Mouse (Mus musculus) heart, adult 2 months (tissue): ENCODE measurements around the gene Cyp2d22. TPM values are rescaled to one million over a fixed set of nuclear protein-coding genes. Genes with fewer than 3 reads are reported as not detected.

Source experiments
- DNase-seq, 2 experiments: peaks; one replicate each; pipeline ENCODE4 v3.0.0; 2021
- H3K27ac ChIP-seq: fragments of 200-600 bp; 2 replicates; pipeline ENCODE4 v1.8.1; 2022
- H3K27me3 ChIP-seq: fragments of 200-500 bp; 2 replicates; pipeline ENCODE4 v1.6.1; 2012; ENCODE audit warnings: mild to moderate bottlenecking, low read length, inconsistent platforms, mixed read lengths; ENCODE audit not compliant: control insufficient read depth, insufficient read depth
- H3K36me3 ChIP-seq: fragments of 200-500 bp; 2 replicates; pipeline ENCODE4 v1.6.1; 2012; ENCODE audit warnings: low read length, inconsistent platforms; ENCODE audit not compliant: control insufficient read depth, insufficient read depth
- H3K4me1 ChIP-seq: fragments of 200-500 bp; 2 replicates; pipeline ENCODE4 v1.6.1; 2011; ENCODE audit warnings: low read length; ENCODE audit not compliant: control insufficient read depth, insufficient read depth
- H3K4me3 ChIP-seq: fragments of 200-600 bp; 2 replicates; pipeline ENCODE4 v1.8.1; 2022
- H3K79me2 ChIP-seq: fragments of 200-500 bp; replicated peaks from 2 replicates; pipeline ENCODE4 v1.6.1; 2012; ENCODE audit warnings: mild to moderate bottlenecking, inconsistent platforms, low read length, moderate library complexity, mixed read lengths; ENCODE audit not compliant: control insufficient read depth, insufficient read depth
- H3K9ac ChIP-seq: fragments of 200-500 bp; 2 replicates; pipeline ENCODE4 v1.6.1; 2012; ENCODE audit warnings: low read depth, mild to moderate bottlenecking, control low read depth, inconsistent platforms, low read length, mixed read lengths
- CTCF ChIP-seq: fragments of 200-600 bp; IDR thresholded peaks from 2 replicates; pipeline ENCODE4 v1.8.1; 2022; ENCODE audit warnings: antibody characterized with exemption, mild to moderate bottlenecking, moderate library complexity
- EP300 ChIP-seq: fragments of 200-500 bp; IDR thresholded peaks from 2 replicates; pipeline ENCODE4 v1.6.1; 2011; ENCODE audit warnings: low read depth, low read length, control low read depth; ENCODE audit not compliant: insufficient read depth
- POLR2A ChIP-seq: fragments of 200-500 bp; IDR thresholded peaks from 2 replicates; pipeline ENCODE4 v1.6.1; 2011; ENCODE audit warnings: mild to moderate bottlenecking, low read depth, low read length, control low read depth; ENCODE audit not compliant: insufficient read depth
- WGBS: fragments of 180-500 bp; shearing (Covaris S2); methylation state at CpG from one replicate; pipeline ENCODE4 v1.1.7; 2018; 5-methylcytosine and 5-hydroxymethylcytosine counted together
- intact Hi-C: fragments of 180-260 bp; cut with DNase I; formaldehyde crosslinking; loops from one replicate; pipeline ENCODE4 v1.15.1; 2025
- polyA plus RNA-seq: library from polyadenylated mRNA; depleted of rRNA; stranded (reverse); fragments of >200 nt; gene quantifications from 2 replicates; pipeline ENCODE4 v1.2.3, GENCODE M21; 2012
- total RNA-seq, 2 experiments: library from RNA; stranded (reverse); gene quantifications; 2 replicates each; pipeline ENCODE4 v1.2.3; 2021

Cyp2d22 gene
- total and polyA plus RNA-seq, 3 experiments: 25.5 to 44.0 (median 27.0) TPM

DNA sequence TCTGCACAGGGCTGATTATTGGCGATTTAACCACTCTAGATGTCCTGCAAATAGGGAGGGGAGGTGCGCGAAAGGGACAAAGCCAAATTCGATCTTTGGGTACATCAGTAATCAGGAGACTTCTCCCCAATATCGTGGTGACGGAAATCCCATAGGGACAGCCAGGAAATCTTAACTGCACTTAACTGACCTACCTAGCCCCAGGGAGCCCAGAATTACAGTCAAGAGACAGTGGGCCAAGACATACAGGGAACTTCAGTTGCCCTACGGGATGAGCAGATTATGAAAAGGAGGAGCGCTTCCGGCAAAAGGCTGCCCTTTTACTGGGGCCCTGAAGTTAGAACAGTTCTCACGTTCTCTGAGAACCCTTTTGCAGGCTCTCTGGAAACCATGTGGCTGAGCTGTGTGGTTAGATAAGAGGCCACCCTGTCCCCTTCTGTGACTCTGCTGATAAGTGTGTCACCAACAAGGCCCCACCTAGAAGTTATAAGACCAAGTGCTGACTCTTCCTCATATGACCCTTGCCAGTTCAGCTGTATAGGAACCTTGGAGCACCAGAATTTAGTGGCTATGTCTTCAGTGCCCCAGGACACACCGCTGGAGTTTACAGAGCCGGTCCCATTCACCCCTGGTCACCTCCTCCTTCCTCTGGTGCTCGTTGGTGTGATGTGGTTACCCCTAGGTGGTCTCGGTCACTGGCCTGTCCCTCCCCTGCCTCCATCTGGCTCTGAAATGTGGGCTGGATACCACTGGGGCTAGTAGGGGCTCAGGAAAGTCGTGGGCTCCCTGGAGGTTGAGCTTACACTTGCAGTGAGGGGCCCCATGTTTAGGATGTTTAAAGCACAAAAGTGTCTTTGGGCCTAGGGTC lies 38.2 kb downstream of the Cyp2d22 start:
- peak overlapping the region; percentile 49 for H3K4me3 ChIP-seq
- peaks cover 10% of the 10 kb centered on the region for H3K4me1 ChIP-seq
- H3K36me3 ChIP-seq: peaks cover under 1% of the 10 kb centered on the region; the same call in 1 of the 2 replicates
- H3K79me2 ChIP-seq: no peaks in the 10 kb centered on the region
- intact Hi-C loops: no loop called here
- DNase-seq: no peak
- no peak for TF ChIP-seq CTCF
- no peak for TF ChIP-seq EP300
- no peak for TF ChIP-seq POLR2A
- H3K27me3 ChIP-seq: no peaks in the 10 kb centered on the region
- peak overlapping the region; percentile 63; the same call in 1 of the 2 replicates for H3K27ac ChIP-seq
- H3K9ac ChIP-seq: peak overlapping the region; percentile 48
- 40% methylated on average over 15 of the region's 15 CpGs for WGBS

DNA sequence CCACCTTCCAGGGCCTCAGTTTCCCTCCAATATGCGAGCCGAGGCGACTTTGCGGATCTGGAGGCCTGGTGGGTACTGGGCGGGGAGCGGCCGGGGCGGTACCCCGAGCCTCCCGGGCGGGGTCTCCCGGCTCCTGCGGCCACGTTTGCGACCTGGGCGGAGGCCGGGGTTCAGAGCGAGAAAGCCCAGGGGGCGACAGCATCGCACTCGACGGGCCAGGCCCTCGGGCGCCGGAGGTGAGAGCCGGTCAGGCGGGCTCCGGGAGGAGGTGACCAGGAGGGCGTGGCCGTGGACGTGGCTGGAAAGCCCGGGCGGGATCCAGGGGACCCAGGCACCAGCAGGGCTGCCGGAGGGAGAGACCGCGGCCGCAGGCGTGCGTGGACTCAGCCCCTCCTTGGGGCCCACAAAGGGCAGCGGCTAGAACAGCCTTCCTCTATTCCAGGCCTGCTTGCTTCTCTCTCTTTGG lies 39.0 kb downstream of the Cyp2d22 start:
- H3K4me1 ChIP-seq: peaks cover 9% of the 10 kb centered on the region
- H3K9ac ChIP-seq: peak overlapping the region; percentile 70
- TF ChIP-seq POLR2A: 0 out of 2 replicates have a peak, but pooled peaks have one; percentile 20
- no peak for TF ChIP-seq CTCF
- TF ChIP-seq EP300: no peak
- peak; percentile 78 to 79 for DNase-seq
- 4% methylated on average over 39 of the region's 40 CpGs for WGBS
- intact Hi-C loops: no loop called here
- no peaks in the 10 kb centered on the region for H3K36me3 ChIP-seq
- H3K27ac ChIP-seq: peak overlapping the region; percentile 63
- no peaks in the 10 kb centered on the region for H3K27me3 ChIP-seq
- H3K79me2 ChIP-seq: no peaks in the 10 kb centered on the region
- H3K4me3 ChIP-seq: peak overlapping the region; percentile 49

DNA sequence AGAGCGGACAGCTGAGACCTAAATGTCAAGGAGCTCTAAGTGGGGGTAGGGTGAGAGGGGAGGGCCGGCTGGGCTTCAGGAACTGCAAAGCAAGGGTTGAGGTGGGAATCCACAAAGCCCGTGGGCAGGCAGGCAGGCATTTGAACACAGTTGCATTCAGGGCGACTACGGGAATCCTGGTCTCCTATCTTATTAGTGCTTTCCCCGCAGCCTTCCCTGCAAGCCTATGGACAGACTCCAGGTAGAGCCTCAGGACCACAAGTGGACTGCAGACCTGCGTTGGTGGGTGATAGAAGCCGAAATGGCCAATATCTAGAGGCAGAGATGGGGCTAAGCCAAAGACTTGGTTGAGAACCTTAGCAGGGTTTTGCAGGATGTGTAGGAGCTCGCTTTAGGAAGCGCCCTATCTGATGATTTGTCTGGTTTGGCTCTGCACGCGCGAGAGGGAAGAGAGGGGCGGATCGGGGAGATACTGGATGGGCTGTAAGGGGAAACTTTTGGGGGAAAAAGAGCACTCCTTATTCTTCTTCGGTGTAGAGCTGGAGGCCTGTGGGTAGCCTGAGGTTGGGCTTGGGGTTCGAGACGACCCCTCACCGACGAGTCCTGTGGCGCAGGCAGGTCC lies 39.5 kb downstream of the Cyp2d22 start:
- Histone ChIP-seq H3K9ac (peak overlapping the region; percentile 70), H3K79me2 (no peaks in the 10 kb centered on the region), H3K4me3 (peak overlapping the region; percentile 49), H3K4me1 (peaks cover 9% of the 10 kb centered on the region), H3K27ac (peak overlapping the region; percentile 63), H3K36me3 (no peaks in the 10 kb centered on the region), H3K27me3 (no peaks in the 10 kb centered on the region)
- 48% methylated on average over 21 of the region's 21 CpGs for WGBS
- no peak for DNase-seq
- TF ChIP-seq POLR2A (no peak), CTCF (no peak), EP300 (no peak)
- intact Hi-C loops: no loop called here

DNA sequence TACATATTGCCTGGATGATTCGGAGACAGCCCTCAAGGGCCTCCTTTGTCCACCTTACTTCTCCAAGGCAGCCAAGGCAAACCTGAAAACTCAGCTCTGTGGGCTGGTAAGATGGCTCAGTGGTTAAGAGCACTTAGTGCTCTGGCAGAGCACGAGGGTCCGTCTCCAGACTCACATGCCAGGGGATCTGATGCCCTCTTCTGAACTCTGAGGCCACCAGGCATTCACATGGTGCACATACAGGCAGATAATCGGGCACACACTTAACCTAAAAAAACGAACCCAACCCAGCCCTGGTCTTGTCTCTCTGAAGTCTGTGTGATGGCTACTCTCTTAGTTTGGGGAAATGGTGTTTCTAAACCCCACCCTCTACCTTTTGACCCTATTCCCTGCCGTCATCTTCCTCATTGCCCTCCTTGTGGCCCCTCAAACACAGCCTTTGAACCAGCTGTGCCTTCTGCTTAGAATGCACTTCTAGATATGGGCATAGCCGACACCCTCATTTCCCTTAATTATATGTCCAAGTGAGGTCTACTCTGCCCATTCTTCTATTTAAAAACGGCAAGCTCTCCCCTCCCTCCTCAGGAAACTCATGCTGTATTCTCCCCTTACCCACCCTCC lies 40.3 kb downstream of the Cyp2d22 start:
- no peaks in the 10 kb centered on the region for H3K27me3 ChIP-seq
- intact Hi-C loops: loop anchor here (5.0 kb wide), 1 partner anchor 72 kb away; no protein-coding TSS in a partner anchor
- H3K27ac ChIP-seq: no peak overlapping the region

DNA sequence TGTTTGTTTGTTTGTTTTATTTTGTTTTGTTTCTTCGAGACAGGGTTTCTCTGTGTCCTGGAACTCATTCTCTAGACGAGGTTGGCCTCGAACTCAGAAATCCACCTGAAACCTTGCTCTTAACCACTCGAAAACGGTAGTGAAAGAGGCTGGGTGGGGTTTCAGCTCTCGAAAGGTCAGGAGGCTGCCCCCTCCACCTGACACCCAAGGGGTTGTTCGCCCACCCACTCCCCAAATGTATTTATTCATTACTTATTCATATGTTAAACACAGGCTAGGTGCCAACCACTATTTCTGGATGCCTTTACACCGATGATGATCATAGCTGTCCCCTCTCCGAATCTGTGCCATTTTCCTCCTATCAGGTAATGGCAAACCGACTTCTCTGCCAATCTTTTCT lies 40.9 kb downstream of the Cyp2d22 start:
- 59% methylated on average over 10 of the region's 10 CpGs for WGBS
- no peak for DNase-seq

More for the DNA sequence above, 40.3 kb downstream of the Cyp2d22 start:
- TF ChIP-seq CTCF: no peak
- TF ChIP-seq EP300: no peak
- no peak for TF ChIP-seq POLR2A
- Histone ChIP-seq H3K9ac (no peak overlapping the region), H3K79me2 (no peaks in the 10 kb centered on the region), H3K36me3 (no peaks in the 10 kb centered on the region), H3K4me3 (no peak overlapping the region), H3K4me1 (peaks cover 7% of the 10 kb centered on the region)
- DNase-seq: no peak
- 73% methylated on average over 8 of the region's 8 CpGs for WGBS

More for the DNA sequence above, 40.9 kb downstream of the Cyp2d22 start:
- Histone ChIP-seq H3K9ac (peak overlapping the region; percentile 69), H3K27ac (peak overlapping the region; percentile 81), H3K4me1 (peaks cover 7% of the 10 kb centered on the region), H3K27me3 (no peaks in the 10 kb centered on the region), H3K79me2 (no peaks in the 10 kb centered on the region), H3K36me3 (no peaks in the 10 kb centered on the region), H3K4me3 (peak overlapping the region; percentile 72)
- intact Hi-C loops: loop anchor here (5.0 kb wide), 1 partner anchor 72 kb away; no protein-coding TSS in a partner anchor
- TF ChIP-seq POLR2A (no peak), EP300 (no peak), CTCF (no peak)
